Mouse (Mus musculus) stomach, embryonic 15.5 days (tissue): ENCODE data around the gene Tmem8b. TPM values are rescaled to one million over a fixed set of nuclear protein-coding genes. Genes with fewer than 3 reads are reported as not detected.
A peak's percentile ranks its signal among the peaks of the same experiment; 100 is the strongest.

Source experiments
- ATAC-seq: fragments of 200-750 bp; cut with Nextera tagmentation; 2 replicates; pipeline ENCODE4 v1.8.0; 2017; ENCODE audit warnings: low read depth, moderate number of reproducible peaks, moderate TSS enrichment; ENCODE audit not compliant: insufficient read depth, low FRiP score
- H3K27ac ChIP-seq: fragments of 300-500 bp; sonication (generic); 2 replicates; pipeline ENCODE4 v1.5.1; 2015; ENCODE audit warnings: mild to moderate bottlenecking, inconsistent platforms
- H3K27me3 ChIP-seq: fragments of 300-500 bp; sonication (generic); replicated peaks from 2 replicates; pipeline ENCODE4 v1.6.1; 2015; ENCODE audit warnings: inconsistent platforms
- H3K36me3 ChIP-seq: fragments of 300-500 bp; sonication (generic); 2 replicates; pipeline ENCODE4 v1.6.1; 2015; ENCODE audit warnings: inconsistent platforms
- H3K4me1 ChIP-seq: fragments of 300-500 bp; sonication (generic); 2 replicates; pipeline ENCODE4 v1.6.1; 2015; ENCODE audit warnings: inconsistent platforms
- H3K4me2 ChIP-seq: fragments of 300-500 bp; sonication (generic); 2 replicates; pipeline ENCODE4 v1.6.1; 2015; ENCODE audit warnings: mild to moderate bottlenecking, inconsistent platforms
- H3K4me3 ChIP-seq: fragments of 300-500 bp; sonication (generic); replicated peaks from 2 replicates; pipeline ENCODE4 v1.5.1; 2015; ENCODE audit warnings: inconsistent platforms
- H3K9ac ChIP-seq: fragments of 300-500 bp; sonication (generic); 2 replicates; pipeline ENCODE4 v1.6.1; 2015; ENCODE audit warnings: inconsistent platforms
- H3K9me3 ChIP-seq: fragments of 300-500 bp; sonication (generic); 2 replicates; pipeline ENCODE4 v1.6.1; 2016; ENCODE audit warnings: inconsistent platforms
- WGBS: fragments of 180-500 bp; shearing (Covaris S2); methylation state at CpG from one replicate; pipeline ENCODE4 v1.1.7; 2015; 5-methylcytosine and 5-hydroxymethylcytosine counted together
- polyA plus RNA-seq: library from polyadenylated mRNA; unstranded; fragments of >200 nt; fragmentation: Nextera tagmentation; extraction: Ambion mirVana; gene quantifications from 2 replicates; pipeline ENCODE4 v1.2.1, GENCODE M21; 2015

The Tmem8b gene
- polyA plus RNA-seq, 1 experiment from 2014 or later, result 4.0 TPM

DNA sequence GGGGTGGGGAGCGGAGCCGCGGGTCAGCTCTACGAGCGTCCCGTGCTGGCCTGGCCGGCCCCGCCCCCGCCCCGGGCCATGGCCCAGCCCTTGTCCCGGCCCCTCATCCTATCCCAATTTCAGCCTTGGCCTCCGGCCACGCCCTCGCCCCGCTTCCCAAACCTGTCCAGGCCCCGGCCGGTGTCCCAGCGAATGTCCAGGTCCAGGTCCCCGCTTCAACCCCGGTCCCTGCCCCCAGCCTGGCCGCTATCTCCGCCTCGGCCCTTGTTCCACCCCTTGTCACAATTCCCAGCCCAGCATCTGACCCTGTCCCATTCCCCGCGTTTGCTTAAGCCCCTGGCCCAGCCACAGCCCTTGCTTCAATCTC is 640 bp downstream of the Tmem8b start:
- peak; percentile 65 for ATAC-seq
- Histone ChIP-seq H3K9me3 (no peaks in the 10 kb centered on the region), H3K36me3 (no peaks in the 10 kb centered on the region), H3K27me3 (0 out of 2 replicates have a peak, but pooled peaks cover 3% of the 10 kb centered on the region), H3K4me2 (peak overlapping the region; percentile 86), H3K27ac (0 out of 2 replicates have a peak overlapping the region, but pooled peaks have one; percentile 31), H3K4me1 (peaks cover 14% of the 10 kb centered on the region), H3K4me3 (peak overlapping the region; percentile 84), H3K9ac (peak overlapping the region; percentile 90)
- WGBS, result 1% methylated on average over 24 of the region's 25 CpGs

DNA sequence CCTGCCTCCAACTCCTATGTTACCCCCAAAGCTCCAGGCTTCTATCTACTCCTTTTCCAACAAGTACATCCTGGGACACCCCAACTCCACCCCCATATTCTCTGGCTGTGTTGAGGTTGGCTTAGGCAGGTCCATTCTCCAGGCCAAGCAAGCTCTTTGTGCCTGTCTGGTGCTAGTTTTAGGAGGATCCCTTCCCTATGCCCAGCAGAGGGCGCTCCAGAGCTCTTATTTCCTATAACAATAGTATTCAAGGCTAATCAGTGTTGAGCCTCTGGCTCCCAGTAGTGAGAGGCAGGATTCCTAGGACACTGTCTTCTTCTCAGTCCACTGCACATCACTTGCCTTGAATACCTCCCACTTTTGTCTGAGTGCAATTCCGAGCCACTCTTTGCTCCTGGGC is 3.3 kb downstream of the Tmem8b start:
- no peak overlapping the region for H3K4me3 ChIP-seq
- 4% methylated on average over 2 of the region's 2 CpGs for WGBS
- H3K4me2 ChIP-seq, result no peak overlapping the region
- H3K36me3 ChIP-seq, result peaks cover 2% of the 10 kb centered on the region
- no peak overlapping the region for H3K9ac ChIP-seq
- no peaks in the 10 kb centered on the region for H3K27me3 ChIP-seq
- no peak for ATAC-seq
- no peaks in the 10 kb centered on the region for H3K9me3 ChIP-seq
- no peak overlapping the region for H3K27ac ChIP-seq
- peaks cover 14% of the 10 kb centered on the region for H3K4me1 ChIP-seq

DNA sequence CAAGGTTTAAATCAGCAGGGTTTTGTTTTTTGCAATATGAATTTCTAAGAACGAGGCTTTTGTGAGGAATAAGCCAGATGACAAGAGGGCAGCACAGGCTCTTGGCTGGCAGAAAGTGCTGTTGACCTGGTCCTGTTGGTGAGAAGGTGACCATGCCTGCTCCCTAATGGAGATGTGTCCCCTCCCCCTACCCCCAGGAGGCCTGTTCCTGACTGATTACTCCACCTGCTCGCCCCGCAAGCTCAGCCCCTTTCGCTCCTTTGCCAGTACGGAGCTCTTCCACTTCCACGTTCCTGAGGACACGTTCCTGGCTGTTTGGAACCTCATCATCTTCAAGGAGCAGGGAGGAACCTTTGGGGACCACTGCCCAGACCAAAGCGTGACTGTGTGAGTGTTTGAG is 4.9 kb downstream of the Tmem8b start:
- Histone ChIP-seq H3K27ac (no peak overlapping the region), H3K27me3 (no peaks in the 10 kb centered on the region), H3K9ac (no peak overlapping the region), H3K4me3 (no peak overlapping the region), H3K4me2 (no peak overlapping the region), H3K36me3 (peaks cover 6% of the 10 kb centered on the region), H3K4me1 (peaks cover 12% of the 10 kb centered on the region), H3K9me3 (no peaks in the 10 kb centered on the region)
- ATAC-seq, result no peak
- WGBS, result 77% methylated on average over 8 of the region's 8 CpGs

DNA sequence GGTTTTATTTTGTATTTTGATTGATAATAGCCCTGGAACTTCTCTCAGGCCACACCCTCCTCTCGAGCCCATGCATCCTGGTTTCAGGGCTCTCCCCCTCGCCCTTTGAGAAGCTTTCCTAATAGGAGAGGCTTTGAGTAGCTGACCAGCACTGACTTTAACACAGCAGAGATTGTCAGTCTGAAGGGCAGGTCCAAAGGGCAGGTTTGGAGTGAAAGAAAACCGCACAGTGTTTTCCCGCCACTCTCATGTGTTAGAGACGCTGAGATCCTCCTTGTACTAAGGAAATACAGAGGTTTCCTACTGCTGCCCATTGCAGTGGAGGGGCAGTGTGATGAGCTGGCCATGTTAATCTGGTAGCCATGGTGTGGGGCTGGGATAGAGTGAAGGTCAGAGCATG is 6.2 kb downstream of the Tmem8b start:
- WGBS, result 72% methylated on average over 5 of the region's 5 CpGs
- no peaks in the 10 kb centered on the region for H3K27me3 ChIP-seq
- no peak overlapping the region for H3K4me2 ChIP-seq
- no peak for ATAC-seq
- 0 out of 2 replicates have a peak, but pooled peaks cover 3% of the 10 kb centered on the region for H3K4me1 ChIP-seq
- H3K36me3 ChIP-seq, result peaks cover 6% of the 10 kb centered on the region
- no peak overlapping the region for H3K27ac ChIP-seq
- H3K9me3 ChIP-seq, result no peaks in the 10 kb centered on the region
- H3K4me3 ChIP-seq, result no peak overlapping the region
- no peak overlapping the region for H3K9ac ChIP-seq

DNA sequence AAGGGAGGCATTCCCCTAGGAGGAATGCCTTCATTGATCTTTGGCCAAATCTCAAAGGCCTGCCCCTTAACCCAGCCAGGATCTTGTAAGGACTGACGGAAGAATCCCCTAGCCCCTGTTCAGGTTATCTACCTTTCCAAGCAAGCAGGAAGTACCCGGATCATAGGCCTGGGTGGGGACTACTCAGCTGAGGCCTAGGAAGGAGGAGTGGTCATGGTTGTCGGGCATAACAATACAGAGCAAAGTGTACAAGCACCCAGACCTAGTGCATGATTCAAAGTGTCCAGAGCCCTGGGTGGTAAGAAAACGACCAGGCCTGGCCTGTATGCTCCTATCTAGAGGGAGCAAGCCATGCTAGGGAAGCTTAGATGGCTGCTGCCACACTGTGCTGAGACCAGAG is 6.8 kb downstream of the Tmem8b start:
- Histone ChIP-seq H3K36me3 (peaks cover 6% of the 10 kb centered on the region), H3K4me3 (no peak overlapping the region), H3K4me2 (no peak overlapping the region), H3K4me1 (no peaks in the 10 kb centered on the region), H3K27ac (no peak overlapping the region), H3K27me3 (no peaks in the 10 kb centered on the region), H3K9me3 (no peaks in the 10 kb centered on the region), H3K9ac (no peak overlapping the region)
- WGBS, result 65% methylated on average over 4 of the region's 4 CpGs
- ATAC-seq, result no peak

DNA sequence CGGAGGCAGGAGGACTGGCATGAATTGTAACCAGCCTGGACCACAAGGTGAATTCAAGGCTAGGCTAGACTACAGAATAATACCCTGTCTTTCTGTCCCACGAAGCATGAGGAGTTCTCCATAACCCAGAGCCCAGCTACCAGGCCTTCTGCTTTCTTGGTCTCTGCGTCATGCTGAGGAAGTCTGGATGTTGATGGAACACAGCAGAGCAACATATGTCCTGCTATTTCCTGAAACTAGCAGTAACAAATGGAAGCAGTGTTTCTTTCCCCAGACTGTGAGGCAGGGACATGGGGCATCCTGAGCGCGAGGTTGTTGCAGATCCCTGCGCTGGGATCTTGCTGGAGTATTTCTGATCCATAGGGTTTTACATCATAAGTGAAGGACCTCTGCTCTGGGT is 9.8 kb downstream of the Tmem8b start:
- 89% methylated on average over 6 of the region's 6 CpGs for WGBS
- Histone ChIP-seq H3K4me2 (no peak overlapping the region), H3K36me3 (peaks cover 13% of the 10 kb centered on the region), H3K4me1 (no peaks in the 10 kb centered on the region), H3K9me3 (no peaks in the 10 kb centered on the region), H3K9ac (no peak overlapping the region), H3K27ac (no peak overlapping the region), H3K4me3 (no peak overlapping the region), H3K27me3 (no peaks in the 10 kb centered on the region)
- no peak for ATAC-seq

DNA sequence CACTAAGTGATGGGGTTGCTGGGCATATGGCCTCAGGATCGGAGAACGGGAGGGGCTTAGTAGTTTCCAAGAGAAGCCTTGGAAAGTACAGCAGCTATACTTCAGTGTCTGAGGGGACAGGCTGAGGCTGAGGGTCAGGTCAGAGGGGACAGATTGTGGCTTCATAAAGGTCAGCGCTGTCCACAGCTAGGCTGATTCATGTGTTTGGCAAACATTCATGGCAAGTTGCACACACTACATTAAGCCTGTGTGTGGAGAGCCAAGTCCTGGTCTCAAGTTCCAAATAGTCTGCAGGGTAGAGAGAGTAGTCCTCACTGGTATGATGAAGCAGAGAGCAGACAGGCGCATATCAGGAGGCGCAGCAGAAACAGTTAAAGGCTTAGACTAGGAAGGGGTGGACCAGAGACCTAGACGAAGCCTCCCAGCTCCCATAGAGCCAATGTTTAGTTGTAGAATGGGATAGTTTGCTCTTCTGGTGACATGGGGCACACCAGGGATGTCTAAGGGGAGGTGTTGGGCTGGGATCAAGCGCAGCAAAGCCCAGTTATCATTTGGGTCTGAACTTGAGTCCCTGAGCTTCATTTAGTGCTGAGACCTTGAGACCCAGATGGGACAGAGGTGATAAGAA is 10.8 kb downstream of the Tmem8b start:
- H3K9ac ChIP-seq, result no peak overlapping the region
- ATAC-seq, result no peak
- no peaks in the 10 kb centered on the region for H3K4me1 ChIP-seq
- no peaks in the 10 kb centered on the region for H3K9me3 ChIP-seq
- WGBS, result 78% methylated on average over 7 of the region's 7 CpGs
- no peak overlapping the region for H3K4me3 ChIP-seq
- H3K4me2 ChIP-seq, result no peak overlapping the region
- H3K27ac ChIP-seq, result no peak overlapping the region
- H3K27me3 ChIP-seq, result no peaks in the 10 kb centered on the region
- peaks cover 13% of the 10 kb centered on the region for H3K36me3 ChIP-seq

DNA sequence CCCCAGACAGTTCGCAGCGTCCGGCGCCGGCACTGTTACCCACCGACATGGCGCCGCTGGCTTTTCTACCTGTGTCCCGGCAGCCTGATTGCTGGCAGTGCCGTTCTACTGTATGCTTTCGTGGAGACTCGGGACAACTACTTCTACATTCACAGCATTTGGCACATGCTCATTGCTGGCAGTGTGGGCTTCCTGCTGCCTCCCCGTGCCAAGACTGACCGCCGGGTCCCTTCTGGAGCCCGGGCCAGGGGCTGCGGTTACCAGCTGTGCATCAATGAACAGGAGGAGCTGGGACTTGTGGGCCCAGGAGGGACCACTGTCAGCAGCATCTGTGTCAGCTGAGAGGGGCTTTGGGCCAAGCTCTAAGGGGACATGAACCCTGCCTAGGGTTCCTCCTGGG is 21.2 kb downstream of the Tmem8b start:
- H3K4me2 ChIP-seq, result no peak overlapping the region
- H3K36me3 ChIP-seq, result 0 out of 2 replicates have a peak, but pooled peaks cover 4% of the 10 kb centered on the region
- H3K9ac ChIP-seq, result no peak overlapping the region
- H3K4me1 ChIP-seq, result no peaks in the 10 kb centered on the region
- no peaks in the 10 kb centered on the region for H3K9me3 ChIP-seq
- 93% methylated on average over 17 of the region's 17 CpGs for WGBS
- no peak overlapping the region for H3K4me3 ChIP-seq
- H3K27me3 ChIP-seq, result no peaks in the 10 kb centered on the region
- no peak overlapping the region for H3K27ac ChIP-seq
- no peak for ATAC-seq

DNA sequence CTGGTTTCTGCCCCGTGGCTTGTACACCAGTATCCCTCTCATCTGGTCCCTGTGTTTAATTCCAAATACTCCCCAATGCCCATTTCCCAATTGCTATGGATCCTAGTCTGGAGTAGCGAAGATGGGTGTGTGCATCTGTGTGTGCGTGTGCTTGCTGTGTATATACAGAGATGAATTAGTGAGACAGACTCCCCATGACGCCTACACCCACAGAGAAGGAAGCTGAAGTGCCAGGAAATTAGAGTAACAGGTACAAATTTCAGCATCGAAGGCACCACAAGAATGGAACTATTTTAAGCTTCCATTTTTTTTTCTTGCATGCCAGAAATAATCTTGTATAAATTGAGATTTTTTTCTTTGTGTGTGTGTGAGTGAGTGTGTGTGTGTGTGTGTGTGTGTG is 22.3 kb downstream of the Tmem8b start:
- Histone ChIP-seq H3K4me1 (no peaks in the 10 kb centered on the region), H3K9me3 (no peaks in the 10 kb centered on the region), H3K4me3 (no peak overlapping the region), H3K4me2 (no peak overlapping the region), H3K9ac (no peak overlapping the region), H3K36me3 (no peaks in the 10 kb centered on the region), H3K27ac (no peak overlapping the region), H3K27me3 (no peaks in the 10 kb centered on the region)
- no peak for ATAC-seq
- 69% methylated on average over 5 of the region's 5 CpGs for WGBS

DNA sequence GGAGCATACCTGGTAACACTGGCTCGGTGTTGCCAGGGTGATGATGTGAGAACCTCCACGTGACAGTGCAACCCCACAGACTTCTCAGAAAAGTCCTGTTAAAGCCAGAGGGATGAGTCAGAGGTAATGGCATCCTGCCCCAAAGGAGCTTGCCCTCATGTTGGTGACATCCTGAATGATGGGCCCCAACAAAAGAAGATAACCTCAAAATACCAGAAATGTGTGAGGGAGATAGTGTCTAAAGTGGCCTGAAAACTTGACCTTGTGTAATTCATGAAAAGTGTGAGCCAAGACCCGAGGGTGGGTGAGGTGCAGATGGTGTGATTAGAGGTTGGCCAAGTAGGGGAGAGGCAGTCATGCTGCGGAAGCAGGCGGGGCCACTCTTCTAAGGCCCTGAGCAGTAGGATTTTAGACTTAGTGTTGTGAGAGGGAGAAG is 25.1 kb downstream of the Tmem8b start:
- H3K27me3 ChIP-seq, result no peaks in the 10 kb centered on the region
- ATAC-seq, result no peak
- WGBS, result 60% methylated on average over 5 of the region's 5 CpGs

DNA sequence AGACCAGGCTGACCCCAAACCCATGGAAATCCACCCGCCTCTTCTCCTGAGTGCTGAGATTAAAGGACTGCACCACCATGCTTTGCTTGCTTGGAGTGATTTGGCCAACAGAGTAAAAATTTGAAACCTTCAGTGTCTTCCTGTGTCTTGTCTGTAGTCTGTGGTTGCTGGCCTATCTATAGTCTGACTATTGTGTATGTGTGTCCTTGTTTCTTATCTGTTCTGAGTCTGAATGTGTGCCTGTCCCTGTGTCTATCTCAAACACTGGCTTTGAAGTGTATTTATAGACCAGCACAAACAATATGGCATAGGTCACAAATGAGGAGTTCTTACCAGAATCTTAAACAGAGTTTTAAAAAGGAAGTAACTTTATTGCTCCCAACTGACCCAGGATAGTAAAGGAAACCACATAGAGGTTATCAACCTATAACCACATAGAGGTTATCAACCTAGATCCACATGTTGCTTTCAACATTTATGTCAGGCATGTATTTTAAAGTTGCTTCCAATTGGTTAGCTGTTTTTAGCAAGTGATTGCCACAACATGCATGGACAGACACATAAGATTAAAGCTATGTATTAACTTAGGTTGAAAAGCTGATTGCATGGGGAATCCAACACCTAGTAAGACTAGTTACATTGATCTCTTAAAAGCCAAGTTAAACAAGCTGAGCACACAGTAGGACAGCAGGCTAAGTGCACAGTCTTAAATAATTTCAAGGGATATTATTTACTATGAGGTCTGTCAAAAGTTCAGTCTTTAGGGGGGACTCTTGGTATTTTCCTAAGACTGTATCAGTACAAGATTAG is 25.9 kb downstream of the Tmem8b start:
- Histone ChIP-seq H3K27me3 (no peaks in the 10 kb centered on the region), H3K4me3 (no peak overlapping the region), H3K36me3 (no peaks in the 10 kb centered on the region), H3K27ac (no peak overlapping the region; the same call in 1 of the 2 replicates), H3K4me2 (no peak overlapping the region), H3K9me3 (no peaks in the 10 kb centered on the region), H3K9ac (no peak overlapping the region), H3K4me1 (no peaks in the 10 kb centered on the region)
- no peak for ATAC-seq
- WGBS, result 71% methylated on average over 1 of the region's 1 CpGs

More for the DNA sequence above, 25.1 kb downstream of the Tmem8b start:
- H3K27ac ChIP-seq, result no peak overlapping the region; the same call in 1 of the 2 replicates
- H3K9ac ChIP-seq, result no peak overlapping the region
- no peaks in the 10 kb centered on the region for H3K9me3 ChIP-seq
- no peaks in the 10 kb centered on the region for H3K36me3 ChIP-seq
- no peaks in the 10 kb centered on the region for H3K4me1 ChIP-seq
- no peak overlapping the region for H3K4me3 ChIP-seq
- H3K4me2 ChIP-seq, result no peak overlapping the region

DNA sequence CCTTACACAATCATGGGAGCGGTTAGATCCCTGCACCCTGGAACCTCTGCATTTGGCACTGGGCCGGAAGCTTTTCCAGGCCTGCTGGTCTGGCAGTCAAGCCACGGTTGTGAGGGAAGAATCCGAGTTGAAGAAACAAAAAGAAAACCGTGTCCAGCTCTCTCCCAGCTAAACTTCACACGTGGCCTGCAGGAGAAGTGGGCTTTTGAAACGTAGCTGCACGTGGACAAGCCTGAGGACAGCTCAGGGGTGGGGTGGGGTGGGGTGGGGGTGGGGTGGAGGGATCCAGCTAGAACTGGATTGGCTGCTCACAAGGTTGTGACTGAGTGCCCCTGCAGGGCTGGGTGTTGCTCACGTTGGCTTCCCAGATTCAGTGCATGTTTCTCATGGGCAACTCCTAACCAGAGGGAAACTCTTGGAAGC is 26.5 kb downstream of the Tmem8b start:
- H3K27me3 ChIP-seq, result no peaks in the 10 kb centered on the region
- no peaks in the 10 kb centered on the region for H3K9me3 ChIP-seq
- no peaks in the 10 kb centered on the region for H3K4me1 ChIP-seq
- 25% methylated on average over 9 of the region's 9 CpGs for WGBS
- no peak overlapping the region for H3K27ac ChIP-seq
- no peak overlapping the region for H3K4me2 ChIP-seq
- H3K4me3 ChIP-seq, result no peak overlapping the region
- ATAC-seq, result peak; percentile 57; the same call in 1 of the 2 replicates
- H3K9ac ChIP-seq, result no peak overlapping the region
- no peaks in the 10 kb centered on the region for H3K36me3 ChIP-seq
